Mouse (Mus musculus): ENCODE measurements around the gene Apba3.

- TF ChIP-seq CTCF (IDR thresholded peaks at IDR 0.05) (no peak), POLR2A (IDR thresholded peaks at IDR 0.05; ENCODE audit: insufficient read depth, low read depth, low read length) (no peak)
Observed at GRCm38 (mm10) chr10:81295185-81295584, 28.4 kb downstream of the Apba3 start.

Data from heart, adult 2 months (tissue).